Mouse (Mus musculus) CH12.LX (cell line): ENCODE results near the gene Krt20. TPM values are rescaled to one million over a fixed set of nuclear protein-coding genes. Genes with fewer than 3 reads are reported as not detected.

Experiments used
- DNase-seq: peaks from one replicate; pipeline ENCODE4 v3.0.0-alpha.2; 2013; ENCODE audit errors: extremely low read depth
- H3K27ac ChIP-seq: 2 replicates; pipeline ENCODE4 v1.5.1; 2012; ENCODE audit warnings: low read depth, mild to moderate bottlenecking, control low read depth, moderate library complexity; ENCODE audit not compliant: insufficient read depth
- H3K27me3 ChIP-seq: replicated peaks from 2 replicates; pipeline ENCODE3; 2012; ENCODE audit warnings: inconsistent platforms
- H3K36me3 ChIP-seq, 2 experiments: replicated peaks in 1 of 2; 2 replicates each; pipeline versions ENCODE3 to v1.6.1; 2012; ENCODE audit warnings: inconsistent platforms in 1 of 2, low read length in 1 of 2, mild to moderate bottlenecking in 1 of 2, mixed read lengths in 1 of 2, moderate library complexity in 1 of 2; ENCODE audit not compliant: control insufficient read depth in 1 of 2, insufficient read depth in 1 of 2
- H3K4me1 ChIP-seq, 2 experiments: 2 replicates each; pipeline ENCODE4 v1.6.1; 2012; ENCODE audit warnings: inconsistent platforms in 1 of 2, moderate library complexity in 1 of 2; ENCODE audit not compliant: insufficient read depth in 2 of 2, control insufficient read depth in 1 of 2
- H3K4me2 ChIP-seq: 2 replicates; pipeline ENCODE4 v1.6.1; 2012; ENCODE audit warnings: low read depth, mild to moderate bottlenecking, control low read depth; ENCODE audit not compliant: poor library complexity, insufficient read depth, severe bottlenecking
- H3K4me3 ChIP-seq, 3 experiments: fragments of 150-350 bp in 1 of 3; sonication (generic) in 1 of 3; replicated peaks in 1 of 3; 2 replicates each; pipeline versions ENCODE3 to v1.5.1; 2011 to 2012; ENCODE audit warnings: low read depth in 2 of 3, low read length in 2 of 3, mild to moderate bottlenecking in 2 of 3, moderate library complexity in 2 of 3, control low read depth in 1 of 3, improper control_type of control experiment in 1 of 3, inconsistent platforms in 1 of 3, mixed read lengths in 1 of 3; ENCODE audit not compliant: poor library complexity in 1 of 3
- H3K79me2 ChIP-seq: replicated peaks from 2 replicates; pipeline ENCODE4 v1.6.1; 2012; ENCODE audit warnings: mild to moderate bottlenecking, moderate library complexity; ENCODE audit not compliant: control insufficient read depth, poor library complexity, insufficient read depth, severe bottlenecking; ENCODE audit errors: extremely low read depth
- H3K9ac ChIP-seq: 2 replicates; pipeline ENCODE4 v1.6.1; 2012; ENCODE audit warnings: low read depth, mild to moderate bottlenecking, control low read depth, moderate library complexity; ENCODE audit not compliant: insufficient read depth
- H3K9me3 ChIP-seq: replicated peaks from 2 replicates; pipeline ENCODE3; 2012; ENCODE audit warnings: low read length, inconsistent platforms, mixed read lengths
- BHLHE40 ChIP-seq: IDR thresholded peaks from 2 replicates; pipeline ENCODE4 v1.6.1; 2011; ENCODE audit warnings: mild to moderate bottlenecking, low read depth, low read length, improper control_type of control experiment
- CHD2 ChIP-seq: IDR thresholded peaks from 2 replicates; pipeline ENCODE4 v1.6.1; 2011; ENCODE audit warnings: low read length, improper control_type of control experiment
- CTCF ChIP-seq, 2 experiments: IDR thresholded peaks in 1 of 2; conservative IDR thresholded peaks in 1 of 2; 2 replicates each; pipeline ENCODE4 v1.5.1; 2011 to 2012; ENCODE audit warnings: low read depth in 2 of 2, low read length in 2 of 2, improper control_type of control experiment in 1 of 2, inconsistent platforms in 1 of 2, mild to moderate bottlenecking in 1 of 2, moderate library complexity in 1 of 2
- ELF1 ChIP-seq: IDR thresholded peaks from 2 replicates; pipeline ENCODE4 v1.6.1; 2014; ENCODE audit warnings: low read depth, mild to moderate bottlenecking, inconsistent platforms, low read length, improper control_type of control experiment
- EP300 ChIP-seq: IDR thresholded peaks from 2 replicates; pipeline ENCODE4 v1.6.1; 2011; ENCODE audit warnings: low read length, improper control_type of control experiment
- ETS1 ChIP-seq: conservative IDR thresholded peaks from 2 replicates; pipeline ENCODE4 v1.6.1; 2012; ENCODE audit warnings: low read depth, mild to moderate bottlenecking, inconsistent platforms, low read length, improper control_type of control experiment, moderate library complexity
- GABPA ChIP-seq: IDR thresholded peaks from 2 replicates; pipeline ENCODE4 v1.6.1; 2012; ENCODE audit warnings: low read depth, low read length, improper control_type of control experiment, inconsistent platforms; ENCODE audit not compliant: insufficient replicate concordance
- HCFC1 ChIP-seq: IDR thresholded peaks from 2 replicates; pipeline ENCODE4 v1.6.1; 2012; ENCODE audit warnings: low read depth, mild to moderate bottlenecking, inconsistent platforms, low read length, improper control_type of control experiment
- IRF4 ChIP-seq: IDR thresholded peaks from 2 replicates; pipeline ENCODE4 v1.6.1; 2014; ENCODE audit warnings: low read depth, mild to moderate bottlenecking, inconsistent platforms, low read length, improper control_type of control experiment
- JUN ChIP-seq: IDR thresholded peaks from 2 replicates; pipeline ENCODE4 v1.6.1; 2011; ENCODE audit warnings: low read depth, mild to moderate bottlenecking, low read length, improper control_type of control experiment, moderate library complexity; ENCODE audit not compliant: insufficient read depth
- JUND ChIP-seq: conservative IDR thresholded peaks from 2 replicates; pipeline ENCODE4 v1.6.1; 2011; ENCODE audit warnings: low read depth, low read length, improper control_type of control experiment
- MAFK ChIP-seq: IDR thresholded peaks from 2 replicates; pipeline ENCODE4 v1.6.1; 2011; ENCODE audit warnings: low read length, improper control_type of control experiment; ENCODE audit not compliant: insufficient replicate concordance
- MAX ChIP-seq: IDR thresholded peaks from 2 replicates; pipeline ENCODE4 v1.6.1; 2011; ENCODE audit warnings: low read length, improper control_type of control experiment
- MAZ ChIP-seq: IDR thresholded peaks from 2 replicates; pipeline ENCODE4 v1.6.1; 2012; ENCODE audit warnings: low read depth, mild to moderate bottlenecking, inconsistent platforms, low read length, improper control_type of control experiment, moderate library complexity
- MEF2A ChIP-seq: IDR thresholded peaks from 2 replicates; pipeline ENCODE4 v1.6.1; 2014; ENCODE audit warnings: low read depth, mild to moderate bottlenecking, inconsistent platforms, low read length, improper control_type of control experiment, borderline replicate concordance
- MYC ChIP-seq: IDR thresholded peaks from 2 replicates; pipeline ENCODE4 v1.6.1; 2011; ENCODE audit warnings: low read depth, mild to moderate bottlenecking, improper control_type of control experiment, low read length
- NELFE ChIP-seq: IDR thresholded peaks from 2 replicates; pipeline ENCODE4 v1.6.1; 2011; ENCODE audit warnings: low read depth, low read length, improper control_type of control experiment
- NRF1 ChIP-seq: IDR thresholded peaks from 2 replicates; pipeline ENCODE4 v1.6.1; 2014; ENCODE audit warnings: low read depth, mild to moderate bottlenecking, inconsistent platforms, low read length, improper control_type of control experiment, moderate library complexity
- PAX5 ChIP-seq: IDR thresholded peaks from 2 replicates; pipeline ENCODE4 v1.6.1; 2012; ENCODE audit warnings: low read length, inconsistent platforms, mixed read lengths
- POLR2A ChIP-seq: IDR thresholded peaks from 2 replicates; pipeline ENCODE4 v1.6.1; 2011; ENCODE audit warnings: low read depth, mild to moderate bottlenecking, improper control_type of control experiment, low read length
- POLR2AphosphoS2 ChIP-seq: IDR thresholded peaks from 2 replicates; pipeline ENCODE4 v1.6.1; 2011; ENCODE audit warnings: low read depth, low read length, improper control_type of control experiment
- RAD21 ChIP-seq: IDR thresholded peaks from 2 replicates; pipeline ENCODE4 v1.6.1; 2011; ENCODE audit warnings: low read depth, mild to moderate bottlenecking, low read length, improper control_type of control experiment, moderate library complexity
- RCOR1 ChIP-seq: conservative IDR thresholded peaks from 2 replicates; pipeline ENCODE4 v1.6.1; 2012; ENCODE audit warnings: low read depth, mild to moderate bottlenecking, inconsistent platforms, low read length, improper control_type of control experiment
- SIN3A ChIP-seq: IDR thresholded peaks from 2 replicates; pipeline ENCODE4 v1.6.1; 2012; ENCODE audit warnings: low read length, improper control_type of control experiment, inconsistent platforms
- SMC3 ChIP-seq: IDR thresholded peaks from 2 replicates; pipeline ENCODE4 v1.6.1; 2011; ENCODE audit warnings: low read depth, low read length, improper control_type of control experiment
- TBP ChIP-seq: conservative IDR thresholded peaks from 2 replicates; pipeline ENCODE4 v1.6.1; 2011; ENCODE audit warnings: low read depth, low read length, improper control_type of control experiment
- UBTF ChIP-seq: IDR thresholded peaks from 2 replicates; pipeline ENCODE4 v1.6.1; 2012; ENCODE audit warnings: low read depth, mild to moderate bottlenecking, inconsistent platforms, low read length, improper control_type of control experiment, moderate library complexity
- USF1 ChIP-seq: IDR thresholded peaks from 2 replicates; pipeline ENCODE4 v1.6.1; 2014; ENCODE audit warnings: low read depth, mild to moderate bottlenecking, inconsistent platforms, low read length, improper control_type of control experiment
- ZMIZ1 ChIP-seq: IDR thresholded peaks from 2 replicates; pipeline ENCODE4 v1.6.1; 2012; ENCODE audit warnings: low read depth, mild to moderate bottlenecking, inconsistent platforms, low read length, improper control_type of control experiment
- ZNF384 ChIP-seq: IDR thresholded peaks from 2 replicates; pipeline ENCODE4 v1.6.1; 2012; ENCODE audit warnings: low read depth, low read length, improper control_type of control experiment, inconsistent platforms
- dilution Hi-C: fragments of 300-500 bp; cut with MboI; formaldehyde crosslinking; loops from 2 replicates; pipeline ENCODE4 v1.14.3; 2020; ENCODE audit warnings: low sequenced_read_pairs; ENCODE audit not compliant: extremely low pct_unique_long_range_greater_than_20kb, extremely low pct_ligation_motif_present
- in situ Hi-C: fragments of 300-500 bp; cut with MboI; formaldehyde crosslinking; loops from 3 replicates; pipeline ENCODE4 v1.14.3; 2019; ENCODE audit warnings: low sequenced_read_pairs, low pct_ligation_motif_present, low pct_unique_long_range_greater_than_20kb, mixed read lengths
- polyA plus RNA-seq: library from polyadenylated mRNA; unstranded; fragments of >175 nt; gene quantifications from 2 replicates; pipeline ENCODE4 v1.2.1, GENCODE M21; 2012; ENCODE audit warnings: low read depth; ENCODE audit not compliant: insufficient read length
- total RNA-seq, 2 experiments: library from RNA; depleted of rRNA; stranded (reverse); fragments of 300-350 nt in 1 of 2; fragments of >200 nt in 1 of 2; gene quantifications; 2 replicates each; pipeline ENCODE4 v1.2.3; 2012 to 2014

The Krt20 gene
- total and polyA plus RNA-seq, 3 experiments, result not detected

DNA sequence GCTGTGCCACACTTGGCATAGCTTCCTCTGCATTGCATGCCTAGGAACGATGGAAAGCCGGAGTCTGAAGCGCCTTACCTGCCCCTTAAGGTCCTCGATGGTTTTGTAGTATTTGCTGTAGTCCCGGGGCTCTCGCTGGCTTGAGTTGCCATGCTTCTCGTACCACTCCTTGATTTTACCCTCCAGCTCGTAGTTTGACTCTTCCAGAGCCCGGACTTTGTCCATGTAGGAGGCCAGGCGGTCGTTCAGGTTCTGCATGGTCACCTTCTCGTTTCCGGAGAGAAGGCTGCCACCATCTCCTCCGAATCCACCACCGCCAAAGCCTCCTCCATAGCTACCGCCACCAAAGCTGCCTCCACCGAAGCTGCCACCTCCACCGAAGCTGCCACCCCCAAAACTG, 49.3 kb downstream of the Krt20 start:
- no peak for DNase-seq
- Histone ChIP-seq H3K79me2 (no peaks in the 10 kb centered on the region), H3K4me1 (peaks cover 5 to 20% of the 10 kb centered on the region in 2 experiments), H3K9me3 (no peaks in the 10 kb centered on the region), H3K9ac (no peak overlapping the region)
- no peak for TF ChIP-seq EP300
- TF ChIP-seq POLR2AphosphoS2, result 0 out of 2 replicates have a peak, but pooled peaks have one; percentile 39
- TF ChIP-seq, all 38 proteins: peak for 1
- peaks cover 6 to 34% of the 10 kb centered on the region in 2 experiments for H3K36me3 ChIP-seq
- in situ Hi-C loops, result loop anchor here (25.0 kb wide), 1 partner anchor 899 kb away; no protein-coding TSS in a partner anchor
- dilution Hi-C loops, result no loop called here
- no peak overlapping the region for H3K27ac ChIP-seq
- no peaks in the 10 kb centered on the region for H3K27me3 ChIP-seq
- H3K4me2 ChIP-seq, result no peak overlapping the region
- H3K4me3 ChIP-seq, result no peak overlapping the region

DNA sequence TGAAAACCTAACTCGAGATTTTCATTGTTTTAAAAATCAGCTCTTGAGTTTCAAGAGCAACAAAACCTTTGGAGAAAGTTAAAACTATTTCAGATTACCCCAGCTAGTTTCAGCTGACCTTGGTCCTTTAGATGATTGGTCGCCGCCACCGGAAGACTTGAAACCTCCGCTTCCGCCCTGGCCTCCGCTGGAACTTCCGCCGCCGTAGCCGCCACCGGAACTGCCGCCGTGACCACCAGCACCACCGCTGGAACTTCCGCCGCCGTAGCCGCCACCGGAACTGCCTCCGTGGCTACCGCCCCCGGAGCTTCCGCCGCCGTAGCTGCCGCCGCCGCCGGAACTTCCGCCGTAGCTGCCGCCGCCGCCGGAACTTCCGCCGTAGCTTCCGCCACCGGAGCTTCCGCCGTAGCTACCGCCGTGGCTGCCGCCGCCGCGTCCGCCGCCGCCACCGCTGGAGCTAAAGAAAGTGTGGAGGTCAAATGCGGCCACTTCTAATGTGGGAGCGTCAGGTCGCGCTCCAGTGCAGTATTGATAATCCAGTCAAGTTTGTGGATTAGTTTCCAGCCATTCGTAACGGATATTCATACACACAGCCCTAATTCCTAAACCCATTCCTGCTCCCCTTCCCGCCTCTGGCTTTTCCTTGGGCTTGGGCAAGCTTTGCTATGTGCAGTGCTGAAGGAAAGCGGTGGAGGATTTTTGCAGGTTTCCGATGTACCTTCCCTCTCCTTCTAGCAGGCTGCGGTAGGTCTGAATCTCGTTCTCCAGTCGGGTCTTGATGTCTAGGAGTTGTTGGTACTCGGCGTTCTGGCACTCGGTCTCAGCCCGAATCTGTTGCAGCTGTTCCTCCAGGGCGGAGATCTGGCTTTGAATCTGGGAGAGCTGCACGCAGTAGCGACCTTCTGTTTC, 51.9 kb downstream of the Krt20 start:
- Histone ChIP-seq H3K27ac (peak overlapping the region; percentile 93), H3K4me1 (peaks cover 5 to 20% of the 10 kb centered on the region in 2 experiments), H3K9ac (peak overlapping the region; percentile 94), H3K9me3 (no peaks in the 10 kb centered on the region), H3K4me2 (peak overlapping the region; percentile 56), H3K79me2 (no peaks in the 10 kb centered on the region), H3K4me3 (peak overlapping the region; percentile 65 to 92 (median 81)), H3K27me3 (no peaks in the 10 kb centered on the region), H3K36me3 (peaks cover 2 to 25% of the 10 kb centered on the region in 2 experiments)
- peak; percentile 90 for DNase-seq
- in situ Hi-C loops (loop anchor here (25.0 kb wide), 1 partner anchor 901 kb away; no protein-coding TSS in a partner anchor), dilution Hi-C loops (no loop called here)
- TF ChIP-seq HCFC1, result peak; percentile 92
- peak; percentile 84; the same call in 1 of the 2 replicates for TF ChIP-seq SIN3A
- no peak for TF ChIP-seq MAFK
- TF ChIP-seq POLR2AphosphoS2, result peak; percentile 71
- TF ChIP-seq JUN, result no peak
- TF ChIP-seq GABPA, result no peak; the same call in 1 of the 2 replicates
- no peak for TF ChIP-seq RAD21
- TF ChIP-seq JUND, result no peak
- no peak for TF ChIP-seq MAX
- TF ChIP-seq IRF4, result peak; percentile 52; the same call in 1 of the 2 replicates
- peak; percentile 41 for TF ChIP-seq NRF1
- TF ChIP-seq ETS1, result no peak; the same call in 1 of the 2 replicates
- TF ChIP-seq USF1, result peak; percentile 41
- TF ChIP-seq NELFE, result peak; percentile 88
- 0 out of 2 replicates have a peak, but pooled peaks have one; percentile 10 for TF ChIP-seq MAZ
- TF ChIP-seq CTCF (conservative IDR thresholded peaks at IDR 0.05 in 1 of 2, IDR thresholded peaks at IDR 0.05 in 1 of 2; ENCODE audit: low read depth in 2 of 2, low read length in 2 of 2), result no peak
- TF ChIP-seq TBP, result peak; percentile 78
- no peak for TF ChIP-seq EP300
- TF ChIP-seq ELF1, result peak; percentile 97
- TF ChIP-seq MYC, result no peak
- peak; percentile 81; the same call in 1 of the 2 replicates for TF ChIP-seq RCOR1
- TF ChIP-seq SMC3, result no peak
- no peak for TF ChIP-seq UBTF
- peak; percentile 95 for TF ChIP-seq POLR2A
- peak; percentile 82; the same call in 1 of the 2 replicates for TF ChIP-seq ZMIZ1
- no peak for TF ChIP-seq ZNF384
- TF ChIP-seq BHLHE40, result no peak
- TF ChIP-seq CHD2, result no peak
- TF ChIP-seq MEF2A, result peak; percentile 68
- TF ChIP-seq PAX5, result no peak
